16 mouse cellular contexts compared by ENCODE assay signal in genomic region chr13:30046061-30046460, GRCm38 (mm10).
DNase-seq lines count a peak whose midpoint lies in the region; ATAC-seq and TF ChIP-seq lines count a peak whose summit lies in the region.
"Had no signal": no experiment of that assay in that cellular context is flagged by ENCODE, and none has a peak within 500 bp of the region (broad histone marks: within the 10 kb centered on the region; RNA-seq: fewer than 3 reads in every experiment).

No protein-coding gene starts in this region.

- H3K9me3 ChIP-seq in neural tube, embryonic 15.5 days (replicated peaks), result no peaks in the 10 kb centered on the region
- H3K9me3 ChIP-seq in forebrain, postnatal 0 days (ENCODE audit: low read length), result no peaks in the 10 kb centered on the region
- H3K9me3 ChIP-seq: limb, embryonic 15.5 days had no signal

- no peak overlapping the region for H3K4me2 ChIP-seq in neural tube, embryonic 15.5 days
- H3K4me2 ChIP-seq in forebrain, postnatal 0 days (ENCODE audit: low read depth), result no peak overlapping the region
- H3K4me2 ChIP-seq: limb, embryonic 15.5 days had no signal

- no peak overlapping the region for H3K27ac ChIP-seq in neural tube, embryonic 15.5 days (replicated peaks)
- no peak overlapping the region for H3K27ac ChIP-seq in forebrain, postnatal 0 days (ENCODE audit: low read depth, low read length)
- H3K27ac ChIP-seq: limb, embryonic 15.5 days had no signal

- no peak for DNase-seq in frontal cortex, postnatal 14 days (ENCODE audit: low spot score in 2 of 2)
- no peak for DNase-seq in neural tube, embryonic 10.5 days (ENCODE audit: extremely low spot score, low spot score)
- DNase-seq in forebrain, postnatal 0 days, result peak; percentile 10
- DNase-seq in right cerebral cortex, postnatal 14 days, result peak; percentile 15
- no peak for DNase-seq in embryo, embryonic 10 days (ENCODE audit: low spot score)
- no peak for DNase-seq in thymus, postnatal 4 days
- DNase-seq: adrenal gland, postnatal 14 days; cerebellum, adult 8-10 months; gastrocnemius, postnatal 10 days; kidney, adult 2 months; kidney, postnatal 14 days; lung, postnatal 10 days; thymus, postnatal 36 days had no signal

- no peak overlapping the region for H3K4me3 ChIP-seq in neural tube, embryonic 15.5 days (replicated peaks)
- H3K4me3 ChIP-seq in forebrain, postnatal 0 days (ENCODE audit: low read depth, low read length), result no peak overlapping the region
- H3K4me3 ChIP-seq: limb, embryonic 15.5 days had no signal

- H3K4me1 ChIP-seq in neural tube, embryonic 15.5 days, result no peaks in the 10 kb centered on the region
- no peaks in the 10 kb centered on the region for H3K4me1 ChIP-seq in forebrain, postnatal 0 days (ENCODE audit: insufficient read depth)
- H3K4me1 ChIP-seq: limb, embryonic 15.5 days had no signal

- H3K27me3 ChIP-seq in neural tube, embryonic 15.5 days (replicated peaks), result no peaks in the 10 kb centered on the region
- no peaks in the 10 kb centered on the region for H3K27me3 ChIP-seq in forebrain, postnatal 0 days (ENCODE audit: insufficient read depth, low read length)
- H3K27me3 ChIP-seq: limb, embryonic 15.5 days had no signal

- H3K36me3 ChIP-seq in neural tube, embryonic 15.5 days, result no peaks in the 10 kb centered on the region
- H3K36me3 ChIP-seq in forebrain, postnatal 0 days (ENCODE audit: insufficient read depth), result no peaks in the 10 kb centered on the region
- H3K36me3 ChIP-seq: limb, embryonic 15.5 days had no signal

- peak; percentile 71 for ATAC-seq in frontal cortex, adult (ENCODE audit: low TSS enrichment)
- ATAC-seq in neural tube, embryonic 15.5 days (ENCODE audit: low FRiP score), result peak; percentile 85; the same call in 1 of the 2 replicates
- ATAC-seq in forebrain, postnatal 0 days, result peak; percentile 77

- no peak overlapping the region for H3K9ac ChIP-seq in neural tube, embryonic 15.5 days (replicated peaks)
- no peak overlapping the region for H3K9ac ChIP-seq in forebrain, postnatal 0 days
- H3K9ac ChIP-seq: limb, embryonic 15.5 days had no signal

- TF ChIP-seq CTCF in forebrain, postnatal 0 days (IDR thresholded peaks at IDR 0.05; ENCODE audit: low read depth), result no peak

- WGBS in neural tube, embryonic 15.5 days, result 64% methylated on average over 15 of the region's 15 CpGs
- WGBS in forebrain, postnatal 0 days, result 76% methylated on average over 15 of the region's 15 CpGs

Comparison
In these comparisons a context has a peak if more than half of its experiments do, and no peak if none do; other contexts are left out.
1. DNase-seq: peak in forebrain, postnatal 0 days (single experiment) and right cerebral cortex, postnatal 14 days (single experiment); none in frontal cortex, postnatal 14 days (0 of 2), neural tube, embryonic 10.5 days (single experiment), embryo, embryonic 10 days (single experiment) and thymus, postnatal 4 days (single experiment).
2. Peak in every context shown above with its lines, with median percentiles within 50 percentile points of each other: ATAC-seq.